Mouse (Mus musculus) kidney, adult 11 months (tissue): Measurements from ENCODE around the gene Pms2.

ENCODE experiments used
- DNase-seq: peaks from one replicate; pipeline ENCODE4 v3.0.0; 2022

Pms2 gene

GRCm38 (mm10) chr5:143909417-143910400, at the start of gene Pms2, which contains the start of gene Aimp2:
Gene Pms2 (plus strand): TSS chr5:143909964.
Gene Aimp2 (minus strand): TSS chr5:143909847.
- peak; percentile 98 for DNase-seq

- DNase-seq: no peak
These were observed 38.1 kb upstream of the Pms2 start for GRCm38 (mm10) chr5:143871547-143872169.

- no peak for DNase-seq
These were observed 35.2 kb upstream of the Pms2 start for GRCm38 (mm10) chr5:143874571-143874970.

- no peak for DNase-seq
These were observed 24.5 kb upstream of the Pms2 start for GRCm38 (mm10) chr5:143885274-143885673.

GRCm38 (mm10) chr5:143890741-143891140, 19.0 kb upstream of the Pms2 start:
- DNase-seq: no peak

GRCm38 (mm10) chr5:143892255-143892886, 17.4 kb upstream of the Pms2 start:
- DNase-seq: no peak

GRCm38 (mm10) chr5:143893396-143893795, 16.4 kb upstream of the Pms2 start:
- no peak for DNase-seq

GRCm38 (mm10) chr5:143897635-143898330, 12.0 kb upstream of the Pms2 start, which contains the start of gene Ankrd61:
Gene Ankrd61 (minus strand): TSS chr5:143897685.
- no peak for DNase-seq

- DNase-seq: no peak
These were observed 7.7 kb upstream of the Pms2 start for GRCm38 (mm10) chr5:143902111-143902510.

GRCm38 (mm10) chr5:143903813-143904212, 6.0 kb upstream of the Pms2 start:
- DNase-seq: no peak

- no peak for DNase-seq
These were observed 3.3 kb upstream of the Pms2 start for GRCm38 (mm10) chr5:143906429-143906828.

- no peak for DNase-seq
These were observed 838 bp upstream of the Pms2 start for GRCm38 (mm10) chr5:143908926-143909325.

- DNase-seq: no peak
These were observed 6.5 kb downstream of the Pms2 start for GRCm38 (mm10) chr5:143916221-143916620.

GRCm38 (mm10) chr5:143917418-143917817, 7.7 kb downstream of the Pms2 start:
- peak; percentile 53 for DNase-seq

- no peak for DNase-seq
These were observed 8.4 kb downstream of the Pms2 start for GRCm38 (mm10) chr5:143918120-143918519.

- no peak for DNase-seq
These were observed 15.2 kb downstream of the Pms2 start for GRCm38 (mm10) chr5:143924781-143925452.

GRCm38 (mm10) chr5:143927875-143928274, 18.1 kb downstream of the Pms2 start, which contains the start of gene Gm42421:
Gene Gm42421 (plus strand): TSS chr5:143928175.
- no peak for DNase-seq

- DNase-seq: no peak
These were observed 19.5 kb downstream of the Pms2 start for GRCm38 (mm10) chr5:143929291-143929690.

- DNase-seq: no peak
These were observed 20.9 kb downstream of the Pms2 start for GRCm38 (mm10) chr5:143930656-143931055.

- DNase-seq: no peak
These were observed 22.3 kb downstream of the Pms2 start for GRCm38 (mm10) chr5:143931863-143932580.

- no peak for DNase-seq
These were observed 23.1 kb downstream of the Pms2 start, which contains the start of gene Rsph10b for GRCm38 (mm10) chr5:143932831-143933230. Gene Rsph10b (plus strand): TSS chr5:143933035.
